Mouse (Mus musculus): ENCODE results near the gene Bcl2a1d.
"Not testable (repeated sequence)": the region's sequence is repeated elsewhere in the genome, so short reads cannot be mapped to it uniquely, and the experiment has no call there.

GRCm38 (mm10) chr9:88698746-88699145, 33.0 kb downstream of the Bcl2a1d start:
- not testable (repeated sequence) for TF ChIP-seq CTCF (IDR thresholded peaks at IDR 0.05; ENCODE audit: borderline replicate concordance, extremely low read depth, insufficient read depth, insufficient read length); POLR2A (IDR thresholded peaks at IDR 0.05; ENCODE audit: borderline replicate concordance, extremely low read depth, insufficient read depth, insufficient read length, poor library complexity, severe bottlenecking)

All from brain, embryonic 14.5 days (tissue).